Comparison of ENCODE assay signal across 17 mouse cellular contexts in the genomic region with DNA sequence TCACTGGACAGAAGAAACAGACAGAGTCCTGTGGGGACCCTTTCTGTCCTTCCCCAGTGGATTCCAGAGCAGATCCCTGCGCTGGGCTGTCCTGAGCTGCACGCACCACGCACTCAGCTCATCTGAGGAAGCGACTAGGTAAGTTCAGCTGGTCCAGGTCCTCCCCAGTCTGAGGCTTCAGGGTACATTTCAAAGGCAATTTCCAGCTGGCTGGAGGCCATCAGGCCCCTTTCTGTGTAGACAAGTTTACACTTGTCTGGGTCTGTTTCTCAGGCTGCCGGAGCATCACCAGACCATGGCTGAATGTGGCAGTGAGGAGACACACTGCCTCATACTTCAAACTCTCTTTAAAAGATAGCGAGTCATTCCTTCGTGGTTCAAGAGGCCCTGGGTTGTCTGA. TPM values are rescaled to one million over a fixed set of nuclear protein-coding genes. Genes with fewer than 3 reads are reported as not detected.
DNase-seq lines count a peak whose midpoint lies in the region; ATAC-seq and TF ChIP-seq lines count a peak whose summit lies in the region.
"Had no signal": no experiment of that assay in that cellular context is flagged by ENCODE, and none has a peak within 500 bp of the region (broad histone marks: within the 10 kb centered on the region; RNA-seq: fewer than 3 reads in every experiment).

No protein-coding gene starts in this region.

- no peaks in the 10 kb centered on the region for H3K79me2 ChIP-seq in heart, adult 2 months (replicated peaks; ENCODE audit: control insufficient read depth, insufficient read depth, low read length)

- DNase-seq in cerebellum, postnatal 14 days, result peak; percentile 50 to 58
- no peak for DNase-seq in heart, adult 2 months
- no peak for DNase-seq in stomach, postnatal 0 days (ENCODE audit: low spot score)
- DNase-seq in thymus, adult 18-20 months, result no peak
- DNase-seq: kidney, adult 11 months; kidney, postnatal 10 days; liver, embryonic 13.5 days; lung, adult 2 months had no signal

- TF ChIP-seq EP300 in heart, adult 2 months (IDR thresholded peaks at IDR 0.05; ENCODE audit: insufficient read depth, low read depth, low read length), result no peak
- no peak for TF ChIP-seq EP300 in stomach, postnatal 0 days (optimal IDR thresholded peaks at IDR 0.05)

- H3K4me3 ChIP-seq in heart, embryonic 15.5 days, result no peak overlapping the region
- no peak overlapping the region for H3K4me3 ChIP-seq in heart, adult 2 months
- H3K4me3 ChIP-seq in stomach, embryonic 16.5 days (replicated peaks; ENCODE audit: low read length), result no peak overlapping the region
- no peak overlapping the region for H3K4me3 ChIP-seq in stomach, postnatal 0 days (ENCODE audit: low read depth, low read length)
- H3K4me3 ChIP-seq: embryonic facial prominence, embryonic 12.5 days; heart, embryonic 13.5 days; layer of hippocampus, adult 2 months; liver, embryonic 13.5 days; midbrain, embryonic 12.5 days had no signal

- TF ChIP-seq CTCF in heart, adult 2 months (IDR thresholded peaks at IDR 0.05), result no peak
- TF ChIP-seq CTCF in stomach, postnatal 0 days (IDR thresholded peaks at IDR 0.05; ENCODE audit: low read depth), result no peak

- intact Hi-C loops in heart, adult 2 months (cut with DNase I), result no loop called here

- H3K4me1 ChIP-seq in heart, embryonic 15.5 days (replicated peaks), result peaks cover 20% of the 10 kb centered on the region
- no peaks in the 10 kb centered on the region for H3K4me1 ChIP-seq in heart, adult 2 months (ENCODE audit: control insufficient read depth, insufficient read depth, low read length)
- H3K4me1 ChIP-seq in stomach, embryonic 16.5 days (ENCODE audit: control insufficient read depth, insufficient read depth, low read length), result peaks cover 7% of the 10 kb centered on the region; the same call in 1 of the 2 replicates
- no peaks in the 10 kb centered on the region for H3K4me1 ChIP-seq in stomach, postnatal 0 days (replicated peaks; ENCODE audit: control insufficient read depth, insufficient read depth)

- 67% methylated on average over 7 of the region's 7 CpGs for WGBS in heart, embryonic 15.5 days
- 84% methylated on average over 7 of the region's 7 CpGs for WGBS in heart, adult 2 months
- 56% methylated on average over 7 of the region's 7 CpGs for WGBS in stomach, embryonic 16.5 days
- WGBS in stomach, postnatal 0 days, result 60% methylated on average over 7 of the region's 7 CpGs

- no peak overlapping the region for H3K27ac ChIP-seq in heart, embryonic 15.5 days
- H3K27ac ChIP-seq in heart, adult 2 months, result no peak overlapping the region
- no peak overlapping the region for H3K27ac ChIP-seq in stomach, embryonic 16.5 days (ENCODE audit: low read length)
- H3K27ac ChIP-seq in stomach, postnatal 0 days (replicated peaks), result no peak overlapping the region
- H3K27ac ChIP-seq: embryonic facial prominence, embryonic 12.5 days; hindbrain, postnatal 0 days; layer of hippocampus, adult 2 months; liver, embryonic 13.5 days; midbrain, embryonic 12.5 days had no signal

- no peaks in the 10 kb centered on the region for H3K9me3 ChIP-seq in heart, embryonic 15.5 days (replicated peaks)
- no peaks in the 10 kb centered on the region for H3K9me3 ChIP-seq in stomach, embryonic 16.5 days (replicated peaks; ENCODE audit: control insufficient read depth, low read length)
- H3K9me3 ChIP-seq in stomach, postnatal 0 days (ENCODE audit: control insufficient read depth, low read length), result no peaks in the 10 kb centered on the region
- H3K9me3 ChIP-seq: embryonic facial prominence, embryonic 12.5 days; heart, embryonic 13.5 days; liver, embryonic 13.5 days; midbrain, embryonic 12.5 days had no signal

- no peaks in the 10 kb centered on the region for H3K36me3 ChIP-seq in heart, embryonic 15.5 days
- H3K36me3 ChIP-seq in heart, adult 2 months (ENCODE audit: control insufficient read depth, insufficient read depth, low read length), result no peaks in the 10 kb centered on the region
- H3K36me3 ChIP-seq in stomach, embryonic 16.5 days (ENCODE audit: control insufficient read depth, insufficient read depth, low read length), result no peaks in the 10 kb centered on the region
- H3K36me3 ChIP-seq in stomach, postnatal 0 days (ENCODE audit: control insufficient read depth, insufficient read depth, low read length), result no peaks in the 10 kb centered on the region
- H3K36me3 ChIP-seq: embryonic facial prominence, embryonic 12.5 days; heart, embryonic 13.5 days; liver, embryonic 13.5 days; midbrain, embryonic 12.5 days had no signal

- H3K27me3 ChIP-seq in heart, embryonic 15.5 days, result no peaks in the 10 kb centered on the region
- no peaks in the 10 kb centered on the region for H3K27me3 ChIP-seq in heart, adult 2 months (ENCODE audit: control insufficient read depth, insufficient read depth, low read length)
- no peaks in the 10 kb centered on the region for H3K27me3 ChIP-seq in stomach, embryonic 16.5 days (ENCODE audit: control insufficient read depth, insufficient read depth, low read length)
- no peaks in the 10 kb centered on the region for H3K27me3 ChIP-seq in stomach, postnatal 0 days (ENCODE audit: control insufficient read depth, insufficient read depth, low read length)
- H3K27me3 ChIP-seq: embryonic facial prominence, embryonic 12.5 days; heart, embryonic 13.5 days; Patski had no signal

- H3K9ac ChIP-seq in heart, embryonic 15.5 days, result no peak overlapping the region
- no peak overlapping the region for H3K9ac ChIP-seq in heart, adult 2 months (ENCODE audit: low read depth, low read length)
- H3K9ac ChIP-seq in stomach, embryonic 16.5 days (ENCODE audit: low read length), result peak overlapping the region; percentile 7; the same call in 1 of the 2 replicates
- H3K9ac ChIP-seq in stomach, postnatal 0 days (ENCODE audit: low read length), result no peak overlapping the region
- H3K9ac ChIP-seq: embryonic facial prominence, embryonic 12.5 days; liver, embryonic 13.5 days; midbrain, embryonic 12.5 days had no signal

- no peak for TF ChIP-seq POLR2A in heart, adult 2 months (IDR thresholded peaks at IDR 0.05; ENCODE audit: insufficient read depth, low read depth, low read length)

- H3K4me2 ChIP-seq in heart, embryonic 15.5 days, result no peak overlapping the region
- H3K4me2 ChIP-seq in stomach, embryonic 16.5 days (ENCODE audit: low read depth, low read length), result no peak overlapping the region
- no peak overlapping the region for H3K4me2 ChIP-seq in stomach, postnatal 0 days (replicated peaks; ENCODE audit: low read depth)
- H3K4me2 ChIP-seq: embryonic facial prominence, embryonic 12.5 days; heart, embryonic 13.5 days; liver, embryonic 13.5 days; midbrain, embryonic 12.5 days had no signal

- ATAC-seq in cerebellum, adult (ENCODE audit: insufficient number of reproducible peaks, low FRiP score, low TSS enrichment), result no peak
- ATAC-seq in heart, embryonic 15.5 days (replicated peaks; ENCODE audit: insufficient number of reproducible peaks, insufficient read depth, low FRiP score, low read depth), result peak; percentile 18; the same call in 1 of the 2 replicates
- no peak for ATAC-seq in stomach, embryonic 16.5 days (ENCODE audit: insufficient read depth, low FRiP score)
- ATAC-seq in stomach, postnatal 0 days (ENCODE audit: low FRiP score, low TSS enrichment), result no peak
- ATAC-seq: hindbrain, postnatal 0 days; Patski had no signal

RNA-seq across cellular contexts. Expression of a gene that starts 55.8 kb away (rescaled TPM):
- polyA plus RNA-seq in heart, embryonic 15.5 days (2015; fragmentation: Nextera tagmentation; extraction: Ambion mirVana), result 24.1 and 25.1 TPM in 2 replicates
- 100 to 1,000 TPM; 106 to 124 TPM for total RNA-seq in heart, adult 2 months (2021)
- 64.4 and 89.4 TPM in 2 replicates for polyA plus RNA-seq in heart, adult 2 months (2012; rRNA removed)
- polyA plus RNA-seq in stomach, embryonic 16.5 days (2015; fragmentation: Nextera tagmentation; extraction: Ambion mirVana), result 20.7 and 23.6 TPM in 2 replicates
- polyA plus RNA-seq in stomach, postnatal 0 days (2015; fragmentation: Nextera tagmentation; extraction: Ambion mirVana), result 37.3 and 42.7 TPM in 2 replicates

Comparison
In these comparisons a context has a peak if more than half of its experiments do, and no peak if none do; other contexts are left out.
1. DNase-seq: peak in cerebellum, postnatal 14 days (2 of 2); none in heart, adult 2 months (0 of 2), stomach, postnatal 0 days (single experiment) and thymus, adult 18-20 months (0 of 2).